Mouse (Mus musculus): ENCODE results near the gene Il19. TPM values are rescaled to one million over a fixed set of nuclear protein-coding genes. Genes with fewer than 3 reads are reported as not detected.

Gene Il19
- not detected for polyA plus RNA-seq (2017; shearing (Covaris generic))

DNA sequence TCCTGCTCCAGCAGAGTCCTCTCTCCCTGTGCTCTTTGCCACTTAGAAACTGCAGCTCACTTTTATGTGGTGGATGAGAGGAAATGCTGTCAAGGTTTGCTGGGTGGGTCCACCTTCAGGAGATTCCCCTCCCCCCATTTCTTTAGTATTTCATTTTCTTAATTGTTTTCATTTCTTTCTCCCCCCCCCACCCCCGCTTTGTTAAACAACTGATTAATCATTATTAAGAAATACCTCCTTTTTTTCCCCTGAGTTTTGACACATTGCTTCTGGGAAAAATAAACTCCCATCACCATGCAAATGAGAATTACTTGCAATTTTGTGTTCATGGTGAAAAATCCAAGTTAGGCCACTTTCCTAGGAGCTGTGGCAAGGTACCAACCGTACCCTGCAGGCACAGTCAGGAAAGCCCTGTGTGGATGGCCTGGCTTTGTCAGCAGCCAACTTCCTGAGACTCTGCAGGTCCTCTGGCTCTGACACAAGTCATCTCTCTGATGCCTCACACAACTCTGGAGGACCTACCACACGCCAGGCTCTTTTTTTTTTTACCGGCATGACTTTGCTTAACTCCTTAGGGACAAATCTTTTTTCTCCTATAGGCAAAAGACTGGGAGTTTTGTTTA, at the start of gene Il19:
TSS of gene Il19 (minus strand) at position 51 of the 623 bp plus-strand sequence.

GRCm38 (mm10) chr1:130911401-130912010, 28.4 kb downstream of the Il19 start, which contains the start of gene Il20:
Gene Il20 (minus strand): TSS chr1:130911451.

DNA sequence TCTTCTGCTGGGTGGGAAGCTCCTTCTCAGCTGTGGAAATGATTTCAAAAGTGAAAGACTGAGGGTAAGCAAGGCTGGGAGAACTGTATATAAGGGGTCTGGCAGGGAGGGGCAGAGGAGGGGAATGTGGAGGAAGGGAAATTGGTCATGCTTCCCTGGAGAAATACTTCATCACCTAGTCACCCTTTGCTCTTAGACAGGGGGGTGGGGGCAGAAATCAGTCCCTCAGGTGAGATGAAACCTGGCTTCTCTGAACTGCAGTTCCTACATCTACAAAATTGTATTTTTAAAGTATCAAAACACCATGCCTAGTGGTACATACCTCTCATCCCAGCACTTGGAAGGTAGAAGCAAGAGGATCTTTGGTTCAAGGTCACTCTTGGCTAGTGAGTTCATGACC, 52.6 kb downstream of the Il19 start, which contains the start of gene Il24:
TSS of gene Il24 (minus strand) at position 101 of the 400 bp plus-strand sequence.

Other genes starting within 250 kb of the Il19 start
- gene Gm29427, start 224.3 kb downstream of the Il19 start, polyA plus RNA-seq (2017; shearing (Covaris generic)) = not detected
- 4.8 TPM for gene Yod1, start 222.8 kb downstream of the Il19 start, polyA plus RNA-seq (2017; shearing (Covaris generic))
- gene Pfkfb2, start 210.9 kb downstream of the Il19 start, polyA plus RNA-seq (2017; shearing (Covaris generic)) = 7.5 TPM
- not detected for gene AA986860, start 208.1 kb downstream of the Il19 start, polyA plus RNA-seq (2017; shearing (Covaris generic))
- not detected for gene Fcamr, start 139.2 kb downstream of the Il19 start, polyA plus RNA-seq (2017; shearing (Covaris generic))
- not detected for gene Pigr, start 113.4 kb downstream of the Il19 start, polyA plus RNA-seq (2017; shearing (Covaris generic))
- gene Fcmr, start 74.4 kb downstream of the Il19 start, polyA plus RNA-seq (2017; shearing (Covaris generic)) = not detected
- gene Il24, start 52.7 kb downstream of the Il19 start, polyA plus RNA-seq (2017; shearing (Covaris generic)) = not detected
- gene Il20, start 28.7 kb downstream of the Il19 start, polyA plus RNA-seq (2017; shearing (Covaris generic)) = not detected
- not detected for gene Il10, start 79.7 kb upstream of the Il19 start, polyA plus RNA-seq (2017; shearing (Covaris generic))
- gene Mapkapk2, start 157.7 kb upstream of the Il19 start, polyA plus RNA-seq (2017; shearing (Covaris generic)) = 122 TPM
- gene Dyrk3, start 198.2 kb upstream of the Il19 start, polyA plus RNA-seq (2017; shearing (Covaris generic)) = not detected
- 43.1 TPM for gene Eif2d, start 213.1 kb upstream of the Il19 start, polyA plus RNA-seq (2017; shearing (Covaris generic))

Data from naive thymus-derived CD4-positive, alpha-beta T cell, adult 5 months (primary cell).